In genomic region chr12:5359065-5359464, GRCm38 (mm10) we compare ENCODE assay signal across 10 mouse cellular contexts. TPM values are rescaled to one million over a fixed set of nuclear protein-coding genes. Genes with fewer than 3 reads are reported as not detected.
DNase-seq lines count a peak whose midpoint lies in the region; ATAC-seq and TF ChIP-seq lines count a peak whose summit lies in the region.
"Had no signal": no experiment of that assay in that cellular context is flagged by ENCODE, and none has a peak within 500 bp of the region (broad histone marks: within the 10 kb centered on the region; RNA-seq: fewer than 3 reads in every experiment).

No protein-coding gene starts in this region.

- intact Hi-C loops in heart, adult 2 months (cut with DNase I) = loop anchor here (5.0 kb wide), 1 partner anchor 217 kb away; no protein-coding TSS in a partner anchor

- TF ChIP-seq EP300 in heart, adult 2 months (IDR thresholded peaks at IDR 0.05; ENCODE audit: insufficient read depth, low read depth, low read length) = no peak
- TF ChIP-seq EP300 in liver, postnatal 0 days (IDR thresholded peaks at IDR 0.05; ENCODE audit: low read depth) = no peak

- no peak overlapping the region for H3K4me3 ChIP-seq in heart, embryonic 10.5 days
- H3K4me3 ChIP-seq in heart, adult 2 months = no peak overlapping the region
- no peak overlapping the region for H3K4me3 ChIP-seq in midbrain, embryonic 16.5 days (ENCODE audit: low read depth, low read length)
- no peak overlapping the region for H3K4me3 ChIP-seq in liver, postnatal 0 days (ENCODE audit: low read depth, low read length)
- H3K4me3 ChIP-seq: embryonic facial prominence, embryonic 12.5 days had no signal

- H3K4me2 ChIP-seq in midbrain, embryonic 16.5 days (ENCODE audit: low read length) = peak overlapping the region; percentile 21; the same call in 1 of the 2 replicates
- no peak overlapping the region for H3K4me2 ChIP-seq in liver, postnatal 0 days (ENCODE audit: low read depth, low read length)
- H3K4me2 ChIP-seq: embryonic facial prominence, embryonic 12.5 days had no signal

- ATAC-seq in midbrain, embryonic 16.5 days = peak; percentile 47; the same call in 1 of the 2 replicates
- ATAC-seq in liver, postnatal 0 days = no peak

- no peaks in the 10 kb centered on the region; the same call in 1 of the 2 replicates for H3K4me1 ChIP-seq in heart, embryonic 10.5 days
- H3K4me1 ChIP-seq in heart, adult 2 months (ENCODE audit: control insufficient read depth, insufficient read depth, low read length) = no peaks in the 10 kb centered on the region
- H3K4me1 ChIP-seq in midbrain, embryonic 16.5 days (ENCODE audit: control insufficient read depth, insufficient read depth, low read length) = peaks cover 24% of the 10 kb centered on the region
- H3K4me1 ChIP-seq in liver, postnatal 0 days (ENCODE audit: insufficient read depth) = no peaks in the 10 kb centered on the region

- no peaks in the 10 kb centered on the region for H3K36me3 ChIP-seq in heart, embryonic 10.5 days
- no peaks in the 10 kb centered on the region for H3K36me3 ChIP-seq in heart, adult 2 months (ENCODE audit: control insufficient read depth, insufficient read depth, low read length)
- H3K36me3 ChIP-seq in midbrain, embryonic 16.5 days (ENCODE audit: control insufficient read depth, insufficient read depth, low read length) = no peaks in the 10 kb centered on the region
- H3K36me3 ChIP-seq in liver, postnatal 0 days (replicated peaks; ENCODE audit: insufficient read depth, low read length) = no peaks in the 10 kb centered on the region
- H3K36me3 ChIP-seq: embryonic facial prominence, embryonic 12.5 days had no signal

- no peak for TF ChIP-seq CTCF in heart, adult 2 months (IDR thresholded peaks at IDR 0.05)
- no peak for TF ChIP-seq CTCF in liver, postnatal 0 days (IDR thresholded peaks at IDR 0.05; ENCODE audit: low read depth)

- H3K79me2 ChIP-seq in heart, adult 2 months (replicated peaks; ENCODE audit: control insufficient read depth, insufficient read depth, low read length) = no peaks in the 10 kb centered on the region

- no peaks in the 10 kb centered on the region for H3K27me3 ChIP-seq in heart, embryonic 10.5 days (ENCODE audit: insufficient read depth, poor library complexity, severe bottlenecking)
- no peaks in the 10 kb centered on the region for H3K27me3 ChIP-seq in heart, adult 2 months (ENCODE audit: control insufficient read depth, insufficient read depth, low read length)
- H3K27me3 ChIP-seq in midbrain, embryonic 16.5 days (ENCODE audit: control insufficient read depth, insufficient read depth, low read depth, low read length) = no peaks in the 10 kb centered on the region
- H3K27me3 ChIP-seq in liver, postnatal 0 days (ENCODE audit: insufficient read depth, low read length) = no peaks in the 10 kb centered on the region
- H3K27me3 ChIP-seq: embryonic facial prominence, embryonic 12.5 days had no signal

- 43% methylated on average over 5 of the region's 5 CpGs for WGBS in heart, embryonic 10.5 days
- 27% methylated on average over 5 of the region's 5 CpGs for WGBS in heart, adult 2 months
- WGBS in midbrain, embryonic 16.5 days = 31% methylated on average over 5 of the region's 5 CpGs
- WGBS in liver, postnatal 0 days (ENCODE audit: insufficient replicate concordance) = 36% methylated on average over 5 of the region's 5 CpGs

- H3K9me3 ChIP-seq in heart, embryonic 10.5 days = no peaks in the 10 kb centered on the region
- H3K9me3 ChIP-seq in midbrain, embryonic 16.5 days (replicated peaks; ENCODE audit: control insufficient read depth, low read length, poor library complexity, severe bottlenecking) = no peaks in the 10 kb centered on the region
- H3K9me3 ChIP-seq in liver, postnatal 0 days (ENCODE audit: low read length) = no peaks in the 10 kb centered on the region
- H3K9me3 ChIP-seq: embryonic facial prominence, embryonic 12.5 days had no signal

- H3K27ac ChIP-seq in heart, embryonic 10.5 days = no peak overlapping the region
- no peak overlapping the region for H3K27ac ChIP-seq in heart, adult 2 months
- peak overlapping the region; percentile 51 for H3K27ac ChIP-seq in midbrain, embryonic 16.5 days (ENCODE audit: low read length)
- no peak overlapping the region for H3K27ac ChIP-seq in liver, postnatal 0 days (ENCODE audit: low read depth)
- H3K27ac ChIP-seq: embryonic facial prominence, embryonic 12.5 days had no signal

- DNase-seq in heart, embryonic 10.5 days (ENCODE audit: low spot score) = peak; percentile 41
- DNase-seq in heart, adult 2 months = no peak
- DNase-seq in lung, postnatal 36 days = peak; percentile 29
- no peak for DNase-seq in lung, adult 18-20 months
- DNase-seq in cerebellum, adult 9-10 months = peak; percentile 32
- no peak for DNase-seq in spleen, postnatal 4 days (ENCODE audit: low spot score in 2 of 2)
- no peak for DNase-seq in liver, postnatal 0 days
- DNase-seq: kidney, adult 9 months had no signal

- TF ChIP-seq POLR2A in heart, adult 2 months (IDR thresholded peaks at IDR 0.05; ENCODE audit: insufficient read depth, low read depth, low read length) = no peak

- no peak overlapping the region for H3K9ac ChIP-seq in heart, adult 2 months (ENCODE audit: low read depth, low read length)
- peak overlapping the region; percentile 47; the same call in 1 of the 2 replicates for H3K9ac ChIP-seq in midbrain, embryonic 16.5 days (ENCODE audit: low read depth, low read length)
- no peak overlapping the region for H3K9ac ChIP-seq in liver, postnatal 0 days (replicated peaks)
- H3K9ac ChIP-seq: embryonic facial prominence, embryonic 12.5 days had no signal

RNA-seq across cellular contexts. Expression of gene Klhl29, which starts 16.4 kb away (rescaled TPM):
- 0.33 and 0.60 TPM in 2 replicates for polyA plus RNA-seq in heart, embryonic 10.5 days (2016; fragmentation: Nextera tagmentation; extraction: Ambion mirVana)
- under 1 TPM; 0.41 to 0.42 TPM for total RNA-seq in heart, adult 2 months (2021)
- polyA plus RNA-seq in heart, adult 2 months (2012; rRNA removed) = 0.47 and 0.57 TPM in 2 replicates
- 4.0 and 4.6 TPM in 2 replicates for polyA plus RNA-seq in midbrain, embryonic 16.5 days (2015; fragmentation: Nextera tagmentation; extraction: Ambion mirVana)
- 0.05 TPM in 2 replicates for polyA plus RNA-seq in liver, postnatal 0 days (2015; fragmentation: Nextera tagmentation; extraction: Ambion mirVana)

Comparison
In these comparisons a context has a peak if more than half of its experiments do, and no peak if none do; other contexts are left out.
1. DNase-seq: peak in heart, embryonic 10.5 days (single experiment), lung, postnatal 36 days (single experiment) and cerebellum, adult 9-10 months (single experiment); none in heart, adult 2 months (0 of 2), lung, adult 18-20 months (0 of 2), spleen, postnatal 4 days (0 of 2) and liver, postnatal 0 days (single experiment).